Mouse (Mus musculus) brain, embryonic 14.5 days (tissue): ENCODE data around the gene Gm3336.

Experiments used
- CTCF ChIP-seq: fragments of 200-500 bp; IDR thresholded peaks from 2 replicates; pipeline ENCODE4 v1.5.1; 2012; ENCODE audit warnings: inconsistent platforms, mild to moderate bottlenecking, moderate library complexity, borderline replicate concordance; ENCODE audit not compliant: insufficient read depth, insufficient read length; ENCODE audit errors: extremely low read depth
- POLR2A ChIP-seq: fragments of 200-500 bp; IDR thresholded peaks from 2 replicates; pipeline ENCODE4 v1.6.1; 2012; ENCODE audit warnings: mild to moderate bottlenecking, inconsistent platforms, borderline replicate concordance; ENCODE audit not compliant: poor library complexity, insufficient read depth, insufficient read length, severe bottlenecking; ENCODE audit errors: extremely low read depth

DNA sequence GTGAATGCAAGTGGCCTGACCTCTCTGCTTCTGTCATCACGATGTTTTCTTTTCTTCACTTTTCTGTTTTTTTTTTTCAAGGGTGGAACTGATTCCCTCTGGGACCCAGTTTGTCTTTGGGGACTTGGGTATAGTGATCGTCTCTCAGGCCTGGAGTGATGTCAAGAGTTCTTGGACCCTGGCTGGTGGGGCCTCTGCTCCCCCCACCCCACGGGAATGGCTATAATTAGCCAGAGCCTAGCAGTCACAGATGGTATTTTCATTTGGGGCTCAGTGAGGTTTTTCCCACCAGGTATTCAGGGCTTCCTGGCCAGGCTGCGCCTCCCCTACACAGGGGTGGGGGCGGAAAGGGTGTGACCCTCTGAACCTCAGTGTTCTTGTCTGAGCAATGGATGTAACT lies 23.3 kb downstream of the Gm3336 start:
- TF ChIP-seq CTCF (no peak), POLR2A (no peak)
